Mouse (Mus musculus) frontal cortex, postnatal 25 days (tissue): ENCODE measurements around the gene Hpcal1.
"Not testable (repeated sequence)": the region's sequence is repeated elsewhere in the genome, so short reads cannot be mapped to it uniquely, and the experiment has no call there.

Experiments
- DNase-seq, 2 experiments: peaks; one replicate each; pipeline ENCODE4 v3.0.0; 2022; ENCODE audit warnings: low spot score in 2 of 2

Hpcal1 gene

DNA sequence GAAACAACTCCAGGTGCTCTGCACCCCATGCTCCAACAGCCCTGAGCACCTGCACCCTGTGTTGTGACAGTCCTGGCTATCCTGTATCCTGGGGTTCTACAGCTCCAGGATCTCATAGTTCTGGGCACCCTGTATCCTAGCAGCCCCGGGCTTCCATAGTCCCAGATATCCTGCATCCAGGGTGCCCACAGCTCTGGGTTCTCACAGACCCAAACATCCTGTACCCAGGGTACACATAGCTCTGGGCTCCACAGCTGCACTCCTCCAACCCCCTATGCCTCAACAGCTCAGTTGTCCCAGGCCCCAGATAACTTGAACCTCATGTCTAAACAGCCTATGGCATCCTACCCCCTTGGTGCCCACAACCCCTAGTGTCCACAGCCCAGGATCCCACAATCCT lies 49.6 kb downstream of the Hpcal1 start:
- DNase-seq, result no peak

DNA sequence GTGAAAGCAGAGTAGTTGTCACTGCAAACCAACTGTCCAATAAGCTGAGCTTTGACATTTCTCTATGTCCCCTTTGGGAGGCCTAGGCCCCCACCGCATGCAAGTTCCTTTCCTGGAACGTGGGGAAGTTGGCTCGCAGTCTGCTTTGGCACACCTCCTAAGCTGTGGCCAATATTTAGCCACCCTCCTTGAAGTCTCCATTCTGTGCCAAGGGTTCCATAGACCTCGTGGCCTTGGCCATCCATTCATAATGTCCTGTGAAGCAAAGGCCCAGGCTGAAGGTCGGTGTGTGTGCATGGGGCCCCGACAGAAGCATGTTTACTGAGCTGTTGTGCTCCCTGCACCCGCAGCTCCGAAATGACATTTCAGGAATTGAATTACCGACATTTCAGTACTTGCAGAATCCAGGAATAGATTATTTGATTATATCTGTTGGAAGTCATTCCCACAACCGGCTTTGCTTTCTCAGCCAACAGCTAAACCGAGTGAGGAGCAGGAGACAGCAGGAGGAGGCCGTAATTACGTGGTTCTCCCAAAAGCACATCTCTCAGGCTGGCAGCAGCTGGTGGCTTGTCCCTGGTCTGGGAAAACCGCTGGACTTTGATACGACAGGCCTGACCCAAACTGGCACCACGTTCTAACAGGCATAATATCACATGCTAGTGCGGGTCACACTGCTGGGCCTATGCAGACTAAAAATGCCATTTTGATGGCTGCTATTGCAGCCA lies 51.1 kb downstream of the Hpcal1 start:
- no peak for DNase-seq

DNA sequence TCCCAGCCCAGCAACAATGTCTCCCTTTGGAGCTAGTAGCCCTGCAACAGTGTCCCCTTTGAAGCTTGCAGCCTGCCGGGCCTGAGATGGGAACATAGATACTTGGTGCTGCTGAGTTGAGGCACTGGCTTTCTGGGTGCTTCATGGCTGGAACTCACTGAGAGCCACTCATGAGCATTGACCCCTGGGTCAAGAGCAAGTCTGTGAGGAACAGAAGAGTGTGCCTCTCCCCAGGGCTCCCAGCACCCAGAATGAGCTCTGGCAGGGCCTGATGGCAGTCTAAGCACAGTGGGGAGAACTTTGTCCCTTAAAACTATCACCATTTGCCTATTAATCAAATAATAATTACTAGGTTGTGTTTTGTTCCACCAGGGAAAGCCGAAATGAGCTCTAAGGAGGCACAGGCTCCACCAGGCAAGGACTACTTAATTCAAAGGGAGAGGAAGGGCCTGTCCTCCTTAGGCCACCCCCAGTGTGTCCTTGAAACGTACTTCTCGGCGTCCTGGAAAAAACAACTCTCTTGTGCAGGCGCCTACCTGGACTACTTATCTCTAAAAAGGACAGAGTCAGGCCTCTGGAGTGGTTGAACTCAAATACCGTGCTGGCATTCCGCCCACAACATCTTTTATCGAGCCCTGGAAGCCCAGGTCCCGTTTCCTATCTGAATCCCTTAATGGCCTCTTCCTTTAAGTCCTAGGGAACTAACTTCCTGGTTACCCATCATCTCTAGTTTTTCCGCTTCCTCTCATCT lies 52.1 kb downstream of the Hpcal1 start:
- no peak for DNase-seq

DNA sequence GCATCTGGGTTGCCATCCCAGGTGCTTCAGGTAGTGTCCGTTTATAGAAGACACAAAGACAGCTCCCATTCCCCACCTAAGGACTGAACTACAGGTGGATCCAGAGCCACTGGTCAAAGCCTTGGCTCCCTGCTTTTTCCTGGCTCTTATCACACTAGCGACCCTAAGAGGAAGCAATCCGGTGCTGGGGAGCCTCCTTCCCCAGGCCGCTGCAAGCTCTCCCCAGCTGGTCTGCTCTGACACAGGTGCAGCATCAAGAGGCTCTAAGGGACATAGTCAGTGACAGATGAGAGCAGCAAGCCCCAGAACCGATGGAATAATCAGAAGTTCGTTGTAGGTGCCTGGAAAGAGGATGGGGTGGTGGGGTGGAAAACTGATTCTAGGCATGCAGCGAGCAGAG lies 54.8 kb downstream of the Hpcal1 start:
- DNase-seq, result no peak

DNA sequence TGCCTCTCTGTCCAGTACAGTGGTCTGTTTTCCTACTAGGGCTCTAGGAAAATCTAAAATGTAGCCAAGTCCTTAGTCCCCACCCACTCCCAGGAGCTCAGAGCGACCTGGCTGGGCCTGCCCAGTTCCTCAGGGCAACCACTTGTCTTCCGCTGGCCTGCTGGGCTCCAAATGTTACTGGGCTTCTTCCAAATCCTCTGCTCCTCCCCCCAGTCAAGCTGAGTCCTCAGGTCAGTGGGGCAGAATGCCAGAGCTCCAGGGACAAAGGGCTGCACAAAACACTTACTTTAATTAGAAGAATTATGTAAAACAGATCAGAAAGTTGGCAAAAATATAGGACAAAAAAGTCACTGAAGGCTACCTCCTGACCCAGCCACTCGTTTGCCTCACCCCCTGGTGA lies 56.1 kb downstream of the Hpcal1 start:
- no peak for DNase-seq

DNA sequence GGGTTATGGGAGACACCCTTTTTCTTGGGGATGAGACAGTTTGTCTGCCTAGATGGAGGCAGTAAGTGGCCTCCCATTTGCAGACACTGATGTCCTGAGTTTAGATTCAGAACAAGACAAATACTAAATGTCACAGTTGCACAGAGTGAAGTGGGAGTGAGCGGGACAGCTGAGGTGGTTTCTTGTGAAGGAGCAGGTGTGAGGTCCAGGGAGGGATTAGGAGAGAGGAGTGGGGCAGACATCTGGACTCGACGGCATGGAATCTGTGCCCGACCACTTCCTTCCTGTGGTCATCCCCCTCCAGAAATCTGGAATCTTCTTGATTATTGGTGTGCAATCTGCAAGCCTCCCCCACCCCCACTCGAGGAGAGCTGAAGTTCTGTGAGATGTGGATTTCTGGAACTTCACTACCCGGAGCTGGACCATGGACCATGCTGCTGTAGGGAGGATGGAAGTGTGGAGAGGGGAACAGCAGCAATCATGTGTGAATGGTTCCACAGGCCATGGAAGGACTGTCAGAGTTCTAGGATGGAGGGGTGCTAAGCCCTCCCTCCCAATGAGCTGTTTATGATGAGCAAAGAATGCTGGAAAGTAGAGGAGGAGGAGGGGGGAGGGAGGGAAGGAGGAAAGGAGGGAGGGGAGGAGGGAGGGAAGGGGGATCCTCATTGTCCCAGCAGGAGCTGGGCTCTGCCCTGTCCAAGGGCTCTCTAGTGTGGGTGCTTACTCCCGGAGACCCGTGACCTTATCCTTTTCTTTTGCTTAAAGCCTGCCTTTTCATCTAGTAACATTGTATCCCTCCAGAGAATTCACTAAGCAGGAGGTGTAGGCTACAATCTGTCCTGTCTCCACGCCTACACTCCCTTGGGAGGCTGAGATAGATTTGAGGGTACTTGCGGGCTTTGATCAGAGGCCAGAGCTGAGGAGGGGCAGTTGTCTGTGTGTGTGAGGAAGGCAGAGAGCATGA lies 56.8 kb downstream of the Hpcal1 start:
- no peak for DNase-seq

DNA sequence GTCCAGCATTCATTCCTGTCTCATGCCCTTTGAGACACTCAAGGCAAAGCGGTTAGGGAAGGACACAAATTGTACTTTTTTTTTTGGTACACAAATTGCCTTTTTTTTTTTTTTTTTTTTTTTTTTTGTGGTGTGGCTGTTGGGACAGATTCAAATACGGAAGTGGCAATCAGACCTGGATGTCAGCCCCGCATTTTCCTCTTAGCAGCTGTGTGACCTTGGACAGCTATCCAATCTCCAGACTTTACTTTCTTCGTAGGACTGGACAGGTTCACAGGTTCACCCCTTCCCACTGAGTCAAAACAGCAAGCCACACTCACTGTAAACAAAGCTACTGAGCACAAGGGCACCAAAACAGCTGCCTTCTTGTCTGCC lies 57.5 kb downstream of the Hpcal1 start:
- no peak for DNase-seq

DNA sequence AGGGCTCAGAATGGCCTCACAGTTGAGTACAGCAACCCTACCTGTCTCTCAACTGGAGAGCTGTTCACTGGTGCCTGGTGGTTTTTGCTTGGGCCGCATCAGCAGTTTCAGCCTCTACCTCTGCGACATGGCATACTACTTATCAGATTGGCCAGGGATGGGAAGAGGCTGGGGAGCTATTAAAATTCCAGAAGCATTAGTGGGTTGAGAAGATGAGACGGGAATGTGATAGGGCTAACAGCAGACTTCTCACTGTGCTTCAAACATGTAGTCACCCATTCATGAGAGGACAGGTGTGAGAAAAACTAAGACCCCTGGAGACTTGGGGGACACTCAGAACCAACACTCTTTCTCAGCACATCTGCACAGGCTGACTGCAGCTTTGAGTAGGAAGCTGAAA lies 59.1 kb downstream of the Hpcal1 start:
- no peak for DNase-seq

DNA sequence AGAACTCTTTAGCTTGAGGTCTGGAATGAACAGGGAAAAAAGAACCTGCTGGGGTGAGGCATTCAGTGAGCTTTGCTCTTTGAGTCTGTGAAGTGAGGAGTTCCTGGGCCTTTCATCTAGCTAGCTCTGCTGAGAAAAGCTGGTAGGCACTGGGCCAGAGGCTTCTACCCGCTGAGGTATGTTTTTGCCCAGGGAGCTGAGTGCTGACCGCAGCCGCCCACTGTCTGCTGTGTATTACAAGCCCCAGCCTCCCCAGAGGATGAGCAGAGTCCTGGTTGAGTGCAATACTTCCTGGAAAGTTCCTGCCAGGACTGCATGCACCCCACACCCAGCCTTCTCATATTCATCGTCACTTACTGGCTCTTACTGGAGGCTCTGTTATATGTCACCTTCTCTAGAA lies 59.8 kb downstream of the Hpcal1 start:
- DNase-seq, result no peak

DNA sequence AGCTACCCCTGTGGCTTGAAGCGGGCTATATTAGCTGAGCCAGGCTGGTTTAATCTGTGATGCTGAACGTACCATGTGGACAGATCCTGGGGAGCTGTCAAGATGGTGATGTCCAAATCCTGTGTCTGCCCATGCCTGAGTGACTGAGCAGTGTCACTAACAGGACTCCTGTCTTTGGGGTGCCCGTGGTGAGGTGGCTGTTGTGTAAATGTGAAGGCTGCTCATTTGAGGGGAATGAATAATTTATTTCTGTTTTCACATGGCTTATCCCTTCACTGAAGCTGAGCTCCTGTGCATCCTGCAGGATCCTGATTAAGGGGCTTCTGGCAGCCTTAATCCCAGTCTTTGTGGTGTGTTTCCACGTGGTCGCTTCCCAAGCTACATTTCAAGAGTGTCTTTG lies 62.2 kb downstream of the Hpcal1 start:
- DNase-seq, result no peak

DNA sequence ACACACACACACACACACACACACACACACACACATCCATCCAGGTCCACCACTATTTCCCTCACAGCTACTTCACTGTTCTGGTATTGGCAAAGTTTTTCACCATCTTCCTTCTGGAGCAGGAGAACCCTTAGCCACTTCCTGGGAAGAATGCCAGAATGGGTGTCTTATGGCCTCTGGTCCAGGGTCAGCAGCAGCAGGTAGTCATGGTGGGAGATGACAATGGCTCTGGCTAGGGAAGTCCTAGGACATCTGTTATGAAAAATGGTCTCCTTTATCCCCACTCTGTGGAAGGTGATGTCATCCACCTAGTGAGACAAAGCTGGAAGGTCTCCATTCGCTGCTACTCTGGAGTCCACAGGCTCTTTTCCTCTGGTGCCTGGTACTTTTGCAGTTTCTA lies 64.1 kb downstream of the Hpcal1 start:
- no peak for DNase-seq

DNA sequence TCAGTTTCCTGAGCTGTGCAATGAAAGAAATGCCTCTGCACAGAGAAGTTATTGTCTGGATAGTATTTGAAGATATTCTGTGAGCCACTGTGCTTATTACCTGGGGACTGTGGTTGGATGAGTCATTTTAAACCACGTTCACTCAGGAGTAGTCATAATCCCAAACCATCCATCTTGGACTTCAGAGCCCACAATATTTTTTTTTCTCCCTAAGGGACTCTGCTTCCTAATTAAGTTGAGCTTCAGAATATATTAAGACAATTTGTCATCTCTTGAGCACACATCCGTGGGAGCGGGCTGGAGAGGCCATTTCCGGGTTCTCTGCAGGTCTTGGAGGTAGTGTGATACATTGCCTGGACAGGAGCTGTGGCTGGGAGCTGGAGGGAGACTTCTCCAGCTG lies 66.2 kb downstream of the Hpcal1 start:
- no peak for DNase-seq

DNA sequence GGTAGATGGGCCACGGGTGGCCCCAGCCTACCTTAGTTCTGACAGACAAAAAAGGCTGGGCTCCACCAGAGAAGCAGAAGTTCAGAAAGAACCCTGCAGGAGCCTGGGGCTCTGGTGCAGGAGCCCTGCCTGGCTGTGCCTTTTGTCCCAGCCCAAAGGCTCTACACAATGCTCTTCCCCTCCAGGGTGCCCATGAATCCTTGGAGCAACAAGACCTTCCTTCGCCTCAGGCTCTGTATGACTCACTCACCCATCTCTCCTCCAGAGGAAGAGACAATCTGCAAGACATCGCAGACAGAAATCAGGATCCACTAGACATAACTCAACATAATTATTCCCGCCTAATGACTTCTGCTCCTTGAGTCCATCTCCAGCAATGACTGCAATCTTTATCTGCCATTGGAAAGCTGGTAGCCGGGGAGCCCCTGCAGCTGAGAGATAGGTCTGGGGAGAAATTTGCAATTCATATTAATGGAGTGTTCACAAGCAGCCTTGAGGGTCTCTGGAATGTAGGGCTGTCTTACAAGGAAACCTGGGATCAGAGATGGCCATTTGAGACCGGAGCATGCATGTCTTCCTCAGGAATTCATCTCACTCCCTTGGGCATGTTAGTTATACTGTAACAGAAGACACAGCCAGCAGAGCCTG lies 71.8 kb downstream of the Hpcal1 start:
- no peak for DNase-seq

DNA sequence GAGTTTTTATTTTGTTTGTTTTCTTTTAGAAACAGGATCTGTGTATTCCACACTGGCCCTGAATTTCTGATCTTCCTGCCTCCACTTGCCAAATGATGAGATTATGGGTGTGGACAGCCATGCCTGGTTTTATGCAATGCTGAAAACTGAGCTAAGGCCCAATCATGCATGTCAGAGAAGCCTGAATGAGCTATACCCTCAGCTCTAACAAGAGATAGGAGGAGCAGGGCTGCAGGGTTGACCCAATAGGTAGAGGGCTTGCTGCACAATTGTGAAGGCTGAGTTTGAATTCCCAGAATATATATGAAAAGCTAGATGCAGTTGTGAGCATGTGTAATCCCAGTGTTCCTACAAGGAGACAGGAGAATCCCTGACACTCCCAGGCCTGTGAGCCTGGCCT lies 72.4 kb downstream of the Hpcal1 start:
- DNase-seq, result no peak

DNA sequence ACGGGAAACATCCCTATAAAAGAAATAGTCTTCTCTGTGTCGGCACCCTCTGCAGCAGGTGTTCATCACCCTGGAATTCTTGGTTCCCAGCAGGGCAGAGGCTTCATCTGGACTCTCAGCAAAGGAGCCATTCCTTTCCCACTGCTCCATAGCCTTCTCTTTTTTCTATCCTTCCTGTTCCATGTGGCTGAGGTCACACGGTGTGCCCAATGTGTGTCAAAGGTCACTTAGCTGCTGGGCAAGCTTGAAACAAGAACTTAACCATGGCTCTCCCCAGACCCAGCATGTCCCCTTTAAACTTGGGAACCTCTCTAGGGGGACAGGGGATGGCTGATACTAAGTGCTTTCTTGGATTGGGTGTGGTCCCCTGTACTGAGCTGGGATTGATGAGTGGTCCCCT lies 73.3 kb downstream of the Hpcal1 start:
- DNase-seq, result no peak

DNA sequence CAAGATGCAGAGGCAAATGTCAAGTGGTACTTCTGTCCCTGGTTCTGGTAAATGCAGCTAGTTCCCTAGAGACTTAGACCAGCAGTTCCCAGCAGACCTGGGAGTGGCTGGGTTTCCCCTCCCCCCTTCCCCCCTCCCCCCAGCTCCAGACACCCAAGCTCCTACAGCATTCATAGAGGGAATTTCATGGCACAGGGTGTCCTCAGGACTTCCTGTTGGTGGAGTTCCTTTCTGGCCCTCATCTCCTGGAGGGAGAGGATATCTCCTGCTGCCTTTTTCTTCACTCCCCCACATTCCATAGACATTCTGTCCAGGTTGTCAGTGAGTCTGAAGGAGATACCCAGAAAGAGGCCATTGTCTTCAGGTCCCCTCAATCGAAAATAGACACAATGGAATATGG lies 76.9 kb downstream of the Hpcal1 start:
- DNase-seq, result not testable (repeated sequence)

DNA sequence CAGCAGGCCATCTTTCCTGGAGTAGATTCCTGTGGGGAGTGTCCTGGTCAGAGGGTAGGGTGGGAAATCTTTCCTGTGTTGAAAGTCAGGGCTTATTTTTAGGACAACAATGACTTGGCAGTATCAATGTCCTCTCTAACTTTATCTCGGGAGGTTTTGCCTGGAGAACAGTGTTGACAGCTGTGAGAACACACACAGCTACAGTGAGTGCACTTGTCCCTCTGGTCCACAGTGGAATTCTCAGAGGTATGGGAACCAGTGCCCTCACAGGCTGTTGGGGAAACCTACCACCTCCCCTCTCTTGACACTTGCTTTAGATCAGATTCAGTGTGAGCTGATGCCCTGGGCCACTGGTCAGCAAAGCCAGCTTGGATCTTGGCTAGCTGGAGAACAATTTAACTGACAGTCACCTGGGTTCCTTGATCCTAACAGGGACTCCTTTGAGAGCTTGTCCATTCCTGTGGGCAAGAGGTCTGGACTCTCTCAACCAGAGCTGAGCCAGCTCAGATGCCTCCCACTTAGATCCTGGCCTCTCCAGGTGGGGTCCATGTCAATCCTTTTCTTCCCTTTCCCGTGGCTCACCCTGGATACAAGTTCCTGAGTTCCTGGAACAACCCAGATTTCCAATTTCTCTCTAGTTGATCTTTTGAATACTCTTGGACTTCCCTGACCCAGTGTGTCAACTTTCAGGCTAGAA lies 79.0 kb downstream of the Hpcal1 start:
- no peak for DNase-seq

DNA sequence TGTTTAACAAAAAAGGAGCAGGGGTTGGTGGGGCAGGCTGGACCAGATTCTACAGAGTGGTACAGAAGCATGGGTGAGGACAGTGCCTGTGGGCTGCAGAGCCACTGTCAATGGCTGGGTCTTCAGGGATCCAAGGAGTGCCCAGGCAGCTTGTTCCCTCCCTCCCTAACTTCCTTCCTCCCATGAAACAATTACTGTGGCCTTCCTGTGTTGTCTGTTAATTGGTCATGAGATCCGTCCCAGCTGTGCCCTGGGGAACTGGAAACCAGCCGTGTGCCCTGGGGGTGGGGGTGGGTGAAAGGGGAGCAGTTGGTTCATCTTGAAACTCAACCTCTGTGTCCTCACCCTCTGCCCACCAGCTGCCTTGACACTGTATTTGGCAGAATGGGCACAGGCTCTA lies 79.9 kb downstream of the Hpcal1 start:
- no peak for DNase-seq

DNA sequence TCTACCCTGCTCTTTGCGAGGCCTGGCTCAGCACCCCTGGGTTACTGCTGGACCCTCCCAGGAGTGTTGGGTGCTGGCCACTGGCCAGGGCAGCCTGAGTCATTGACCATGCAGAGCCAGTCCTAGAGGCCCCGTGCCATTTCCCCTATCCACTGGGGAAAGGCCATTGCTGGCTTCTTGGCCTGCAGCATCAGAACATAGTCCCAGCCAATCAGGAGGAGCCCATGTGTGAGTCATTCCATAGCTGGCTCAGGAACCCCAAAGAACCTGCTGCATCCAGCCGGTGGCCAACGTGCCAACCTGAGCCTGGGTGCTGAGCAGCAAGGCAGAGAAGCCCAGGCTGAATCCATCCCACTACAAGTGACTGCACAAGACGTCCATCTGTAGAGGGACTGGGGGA lies 83.1 kb downstream of the Hpcal1 start:
- DNase-seq, result not testable (repeated sequence)

DNA sequence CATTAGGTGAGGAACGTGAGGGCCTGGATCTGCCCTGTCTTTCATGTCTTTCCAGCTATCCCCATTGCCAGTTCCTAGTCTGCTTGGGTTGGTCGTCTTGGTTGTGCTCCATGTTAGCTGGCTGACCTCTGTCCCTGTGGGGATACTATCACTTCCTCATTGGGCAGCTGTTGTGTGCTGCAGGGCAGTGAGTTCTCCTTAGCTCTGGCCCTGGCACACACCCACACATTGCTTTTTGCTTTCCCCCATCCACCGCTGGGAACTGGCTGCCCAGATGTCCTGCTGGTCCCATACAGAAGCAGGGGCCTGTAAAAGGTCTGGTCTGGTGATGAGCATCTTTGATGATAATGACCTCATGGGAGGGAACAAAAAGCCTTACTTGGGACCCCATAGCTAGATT lies 84.2 kb downstream of the Hpcal1 start:
- DNase-seq, result not testable (repeated sequence)

DNA sequence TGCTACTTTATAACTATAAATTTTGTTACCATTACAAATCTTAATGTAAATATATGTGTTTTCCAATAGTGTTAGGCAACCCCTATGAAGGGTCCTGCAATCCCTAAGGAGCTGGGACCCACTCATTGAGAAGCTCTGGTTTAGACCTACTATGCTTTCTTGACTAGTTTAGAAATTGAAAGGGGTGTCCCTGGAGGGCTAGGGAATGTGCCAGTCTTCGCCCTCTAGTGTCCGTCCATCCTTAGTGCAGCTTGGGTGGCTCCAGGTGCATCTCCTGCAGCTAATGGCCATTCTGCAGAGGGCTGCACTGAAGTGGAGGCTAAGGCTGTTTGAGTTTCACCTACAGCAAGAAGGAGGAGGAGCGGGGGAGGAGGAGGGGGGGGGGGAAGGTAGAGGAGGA lies 87.7 kb downstream of the Hpcal1 start:
- DNase-seq, result no peak
